Mouse (Mus musculus): ENCODE results near the gene Cytip. TPM values are rescaled to one million over a fixed set of nuclear protein-coding genes. Genes with fewer than 3 reads are reported as not detected.

Cytip gene
- total RNA-seq, 2 experiments from 2014 or later, result 0.42 TPM; not detected in 1

GRCm38 (mm10) chr2:58158539-58158938 is 36.8 kb downstream of the Cytip start:
- H3K27ac ChIP-seq, result no peak overlapping the region

GRCm38 (mm10) chr2:58158107-58158506 is 37.2 kb downstream of the Cytip start:
- TF ChIP-seq CTCF (conservative IDR thresholded peaks at IDR 0.05), result no peak
- Histone ChIP-seq H3K4me3 (no peak overlapping the region), H3K27ac (no peak overlapping the region)
- no peak for DNase-seq (ENCODE audit: low spot score in 2 of 2)

More at GRCm38 (mm10) chr2:58158539-58158938, 36.8 kb downstream of the Cytip start:
- no peak overlapping the region for H3K4me3 ChIP-seq
- DNase-seq (ENCODE audit: low spot score in 2 of 2), result no peak
- TF ChIP-seq CTCF (conservative IDR thresholded peaks at IDR 0.05), result no peak

GRCm38 (mm10) chr2:58157466-58157865 is 37.9 kb downstream of the Cytip start:
- Histone ChIP-seq H3K27ac (no peak overlapping the region), H3K4me3 (no peak overlapping the region)
- no peak for TF ChIP-seq CTCF (conservative IDR thresholded peaks at IDR 0.05)
- no peak for DNase-seq (ENCODE audit: low spot score in 2 of 2)

DNA sequence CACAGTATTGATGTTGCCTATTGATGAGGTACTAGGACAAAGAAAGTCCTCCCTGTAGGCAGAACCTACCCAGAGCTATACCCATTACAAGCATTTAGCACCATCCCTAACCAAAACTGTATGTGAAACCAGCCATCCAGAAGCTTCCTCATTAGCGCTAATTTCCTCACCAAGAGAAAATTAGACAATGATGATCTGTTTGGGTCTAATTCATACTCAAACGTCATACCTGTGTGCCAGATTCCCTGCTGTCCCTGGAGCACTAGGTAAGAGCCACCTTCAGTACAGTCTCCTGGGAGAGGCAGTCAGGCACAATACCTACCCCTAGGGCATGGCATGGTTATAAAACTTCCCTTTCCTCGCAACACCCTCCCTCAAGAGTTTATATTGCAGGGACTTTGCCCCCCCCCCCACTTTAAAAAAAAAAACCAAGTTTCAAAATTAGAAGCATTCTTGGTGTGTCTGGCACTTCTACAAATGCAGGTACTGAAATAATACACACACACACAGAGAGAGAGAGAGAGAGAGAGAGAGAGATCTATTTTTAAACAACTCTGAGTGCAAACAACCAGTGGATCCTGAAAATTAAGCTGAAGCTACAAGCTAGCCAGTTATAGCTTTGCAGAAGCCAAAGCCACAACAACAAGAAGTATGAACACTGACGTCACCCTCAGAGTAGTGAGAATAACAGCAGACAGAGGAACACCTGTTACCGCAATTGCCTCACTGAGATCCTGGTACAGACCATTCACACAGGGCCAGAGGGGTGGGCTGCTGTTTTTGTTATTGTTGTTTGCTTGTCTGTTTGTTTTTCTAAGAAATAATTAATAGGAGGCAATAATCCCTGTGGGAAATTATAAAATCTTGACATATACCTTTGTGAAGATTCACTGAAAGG is 38.6 kb downstream of the Cytip start:
- Histone ChIP-seq H3K4me3 (no peak overlapping the region), H3K27ac (no peak overlapping the region)
- no peak for TF ChIP-seq CTCF (conservative IDR thresholded peaks at IDR 0.05)
- no peak for DNase-seq (ENCODE audit: low spot score in 2 of 2)

DNA sequence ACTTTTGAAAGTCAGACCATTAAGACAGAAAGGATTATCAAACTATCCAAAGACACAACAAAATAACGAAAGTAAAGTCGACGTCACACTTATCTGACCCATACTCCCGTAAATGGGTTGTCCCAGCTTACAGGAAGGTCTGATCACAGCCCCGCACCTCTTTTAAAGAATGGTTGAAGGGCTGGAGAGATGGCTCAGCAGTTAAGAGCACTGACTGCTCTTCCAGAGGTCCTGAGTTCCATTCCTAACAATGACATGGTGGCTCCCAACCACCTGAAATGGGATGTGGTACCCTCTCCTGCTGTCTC is 39.3 kb downstream of the Cytip start:
- Histone ChIP-seq H3K4me3 (no peak overlapping the region), H3K27ac (no peak overlapping the region)
- DNase-seq (ENCODE audit: low spot score in 2 of 2), result no peak
- no peak for TF ChIP-seq CTCF (conservative IDR thresholded peaks at IDR 0.05)

- no peak overlapping the region for H3K27ac ChIP-seq
- DNase-seq (ENCODE audit: low spot score in 2 of 2), result no peak
- no peak overlapping the region for H3K4me3 ChIP-seq
- no peak for TF ChIP-seq CTCF (conservative IDR thresholded peaks at IDR 0.05)
Measured at GRCm38 (mm10) chr2:58155271-58156107, 39.8 kb downstream of the Cytip start.

DNA sequence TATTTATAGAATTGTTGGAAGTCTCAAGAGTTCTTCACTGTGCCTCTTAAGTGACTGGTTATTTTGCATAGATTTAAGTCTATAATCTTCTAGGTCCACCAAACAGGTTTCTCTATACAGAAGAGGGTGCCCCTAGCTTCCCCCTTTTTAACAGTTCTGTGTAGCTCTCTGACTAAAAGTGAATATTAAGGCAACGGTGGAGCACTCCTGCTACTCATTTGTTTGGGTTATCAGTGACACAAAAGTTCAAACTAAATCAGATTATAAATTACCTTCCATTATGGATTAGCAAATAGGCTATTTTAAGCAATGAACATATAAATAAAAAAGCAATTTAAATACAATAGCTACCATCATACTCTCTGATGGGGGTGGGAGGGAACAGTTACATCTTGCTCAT is 40.8 kb downstream of the Cytip start:
- TF ChIP-seq CTCF (conservative IDR thresholded peaks at IDR 0.05), result no peak
- no peak overlapping the region for H3K27ac ChIP-seq
- no peak for DNase-seq (ENCODE audit: low spot score in 2 of 2)
- H3K4me3 ChIP-seq, result no peak overlapping the region

- Histone ChIP-seq H3K27ac (no peak overlapping the region), H3K4me3 (no peak overlapping the region)
- TF ChIP-seq CTCF (conservative IDR thresholded peaks at IDR 0.05), result no peak
- DNase-seq (ENCODE audit: low spot score in 2 of 2), result no peak
Measured at GRCm38 (mm10) chr2:58153742-58154141, 41.6 kb downstream of the Cytip start.

- Histone ChIP-seq H3K27ac (no peak overlapping the region), H3K4me3 (no peak overlapping the region)
- no peak for DNase-seq (ENCODE audit: low spot score in 2 of 2)
- no peak for TF ChIP-seq CTCF (conservative IDR thresholded peaks at IDR 0.05)
Measured at GRCm38 (mm10) chr2:58149983-58150405, 45.3 kb downstream of the Cytip start.

- TF ChIP-seq CTCF (conservative IDR thresholded peaks at IDR 0.05), result no peak
- DNase-seq (ENCODE audit: low spot score in 2 of 2), result no peak
- Histone ChIP-seq H3K4me3 (no peak overlapping the region), H3K27ac (no peak overlapping the region)
Measured at GRCm38 (mm10) chr2:58146572-58146971, 48.8 kb downstream of the Cytip start.

DNA sequence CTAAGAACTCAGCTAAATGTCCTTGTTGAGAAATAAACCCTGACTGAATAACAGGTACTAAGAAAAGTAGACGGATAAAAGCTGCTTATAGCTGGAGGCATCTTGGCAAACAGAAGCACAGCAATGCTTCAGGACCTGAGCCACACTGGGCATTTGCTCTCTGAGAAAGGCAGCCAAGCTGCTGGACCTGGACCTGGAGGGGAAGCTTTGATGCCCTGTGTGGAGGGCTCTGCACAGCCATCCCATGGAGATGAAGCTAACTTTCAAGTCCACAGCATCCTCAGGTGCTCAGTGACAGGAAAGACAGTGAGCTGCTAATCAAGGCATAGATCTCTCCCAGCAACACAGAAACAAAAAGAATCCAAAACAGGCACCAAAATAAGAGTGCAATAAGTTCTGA is 54.8 kb downstream of the Cytip start:
- DNase-seq (ENCODE audit: low spot score in 2 of 2), result no peak
- Histone ChIP-seq H3K4me3 (no peak overlapping the region), H3K27ac (no peak overlapping the region)
- no peak for TF ChIP-seq CTCF (conservative IDR thresholded peaks at IDR 0.05)

- DNase-seq (ENCODE audit: low spot score in 2 of 2), result no peak
- TF ChIP-seq CTCF (conservative IDR thresholded peaks at IDR 0.05), result no peak
- Histone ChIP-seq H3K27ac (no peak overlapping the region), H3K4me3 (no peak overlapping the region)
Measured at GRCm38 (mm10) chr2:58138611-58139010, 56.7 kb downstream of the Cytip start.

DNA sequence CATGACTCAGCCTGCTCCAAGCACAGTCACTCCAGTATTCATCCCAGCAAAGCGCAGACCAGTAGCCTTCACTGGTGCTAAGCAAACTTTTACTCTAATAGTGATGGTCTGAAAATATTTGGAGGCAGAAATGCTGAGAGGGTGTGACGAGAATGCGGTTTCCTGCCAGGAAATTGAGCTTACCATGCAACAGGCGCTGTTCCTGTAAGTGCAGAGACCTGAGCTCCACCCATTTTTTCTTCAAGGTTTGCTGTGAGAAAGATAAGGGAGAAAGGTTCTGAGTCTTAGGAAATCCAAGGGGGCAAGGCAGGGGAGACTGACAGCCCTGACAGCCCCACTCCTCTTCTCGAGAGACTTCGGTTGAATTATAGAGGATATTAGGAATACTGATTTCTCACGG is 57.7 kb downstream of the Cytip start:
- Histone ChIP-seq H3K4me3 (no peak overlapping the region), H3K27ac (no peak overlapping the region)
- TF ChIP-seq CTCF (conservative IDR thresholded peaks at IDR 0.05), result no peak
- no peak for DNase-seq (ENCODE audit: low spot score in 2 of 2)
